Mouse (Mus musculus) limb, embryonic 12.5 days (tissue): ENCODE measurements around the gene Frs3. TPM values are rescaled to one million over a fixed set of nuclear protein-coding genes. Genes with fewer than 3 reads are reported as not detected.

Experiments used
- ATAC-seq: fragments of 200-750 bp; cut with Nextera tagmentation; 2 replicates; pipeline ENCODE4 v1.8.0; 2017; ENCODE audit warnings: low read depth, moderate TSS enrichment; ENCODE audit not compliant: insufficient number of reproducible peaks, insufficient read depth, low FRiP score, low TSS enrichment
- H3K27ac ChIP-seq: fragments of 300-500 bp; sonication (generic); 2 replicates; pipeline ENCODE4 v1.5.1; 2016; ENCODE audit warnings: mild to moderate bottlenecking, moderate library complexity
- H3K27me3 ChIP-seq: fragments of 300-500 bp; sonication (generic); 2 replicates; pipeline ENCODE4 v1.6.1; 2016; ENCODE audit warnings: mild to moderate bottlenecking, moderate library complexity
- H3K36me3 ChIP-seq: fragments of 300-500 bp; sonication (generic); 2 replicates; pipeline ENCODE4 v1.6.1; 2016; ENCODE audit warnings: mild to moderate bottlenecking, moderate library complexity
- H3K4me1 ChIP-seq: fragments of 300-500 bp; sonication (generic); replicated peaks from 2 replicates; pipeline ENCODE4 v1.6.1; 2016
- H3K4me2 ChIP-seq: fragments of 300-500 bp; sonication (generic); 2 replicates; pipeline ENCODE4 v1.6.1; 2016; ENCODE audit warnings: mild to moderate bottlenecking, moderate library complexity
- H3K4me3 ChIP-seq: fragments of 300-500 bp; sonication (generic); replicated peaks from 2 replicates; pipeline ENCODE4 v1.5.1; 2016; ENCODE audit warnings: mild to moderate bottlenecking
- H3K9ac ChIP-seq: fragments of 300-500 bp; sonication (generic); replicated peaks from 2 replicates; pipeline ENCODE4 v1.6.1; 2016; ENCODE audit warnings: mild to moderate bottlenecking, moderate library complexity
- H3K9me3 ChIP-seq: fragments of 300-500 bp; sonication (generic); 2 replicates; pipeline ENCODE4 v1.6.1; 2016; ENCODE audit warnings: mild to moderate bottlenecking, moderate library complexity
- WGBS: fragments of 180-500 bp; shearing (Covaris S2); methylation state at CpG from one replicate; pipeline ENCODE4 v1.1.7; 2016; 5-methylcytosine and 5-hydroxymethylcytosine counted together
- polyA plus RNA-seq: library from polyadenylated mRNA; unstranded; fragments of >200 nt; fragmentation: Nextera tagmentation; extraction: Ambion mirVana; gene quantifications from 2 replicates; pipeline ENCODE4 v1.2.1, GENCODE M21; 2016

The Frs3 gene
- polyA plus RNA-seq, 1 experiment from 2014 or later, result 8.9 TPM

DNA sequence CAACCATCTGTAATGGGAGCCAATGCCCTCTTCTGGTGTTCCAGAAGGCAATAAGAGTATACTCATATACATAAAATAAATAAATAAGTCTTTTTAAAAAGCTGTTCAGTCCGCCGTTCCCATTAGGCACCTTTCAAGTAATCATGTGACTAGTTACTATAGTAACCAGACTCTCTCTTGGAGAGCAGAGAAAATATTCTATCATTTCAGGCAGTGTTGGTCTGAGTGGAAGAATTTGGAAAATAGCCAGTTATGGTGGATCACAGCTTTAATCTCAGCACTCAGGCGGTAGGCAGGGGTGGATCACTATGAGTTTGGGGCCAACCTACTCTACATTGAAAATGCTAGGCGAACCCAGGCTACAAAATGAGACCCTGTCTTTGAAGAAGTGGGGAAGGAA is 19.7 kb upstream of the Frs3 start:
- H3K27me3 ChIP-seq, result peaks cover 30% of the 10 kb centered on the region
- no peak overlapping the region for H3K9ac ChIP-seq
- no peak overlapping the region for H3K4me3 ChIP-seq
- H3K27ac ChIP-seq, result no peak overlapping the region
- H3K36me3 ChIP-seq, result peaks cover 10% of the 10 kb centered on the region; the same call in 1 of the 2 replicates
- no peak overlapping the region for H3K4me2 ChIP-seq
- WGBS, result 83% methylated on average over 4 of the region's 4 CpGs
- peaks cover 19% of the 10 kb centered on the region for H3K4me1 ChIP-seq
- H3K9me3 ChIP-seq, result no peaks in the 10 kb centered on the region
- no peak for ATAC-seq

- H3K4me3 ChIP-seq, result peak overlapping the region; percentile 44
- no peak overlapping the region for H3K27ac ChIP-seq
- peak overlapping the region; percentile 89 for H3K4me2 ChIP-seq
- H3K9ac ChIP-seq, result peak overlapping the region; percentile 59
- H3K9me3 ChIP-seq, result no peaks in the 10 kb centered on the region
- peaks cover 19% of the 10 kb centered on the region for H3K4me1 ChIP-seq
- peaks cover 30% of the 10 kb centered on the region for H3K27me3 ChIP-seq
- ATAC-seq, result 0 out of 2 replicates have a peak, but pooled peaks have one; percentile 19
- WGBS, result 9% methylated on average over 14 of the region's 14 CpGs
- peaks cover 18% of the 10 kb centered on the region for H3K36me3 ChIP-seq
These were observed 16.9 kb upstream of the Frs3 start for GRCm38 (mm10) chr17:47671988-47672310.

- Histone ChIP-seq H3K9me3 (no peaks in the 10 kb centered on the region), H3K27me3 (peaks cover 30% of the 10 kb centered on the region), H3K9ac (peak overlapping the region; percentile 59), H3K27ac (no peak overlapping the region), H3K4me3 (peak overlapping the region; percentile 44), H3K4me1 (peaks cover 19% of the 10 kb centered on the region), H3K36me3 (peaks cover 18% of the 10 kb centered on the region), H3K4me2 (peak overlapping the region; percentile 89)
- peak; percentile 63; the same call in 1 of the 2 replicates for ATAC-seq
- 3% methylated on average over 68 of the region's 68 CpGs for WGBS
These were observed 16.3 kb upstream of the Frs3 start for GRCm38 (mm10) chr17:47672311-47673111.

- Histone ChIP-seq H3K4me1 (peaks cover 19% of the 10 kb centered on the region), H3K27ac (no peak overlapping the region), H3K4me3 (no peak overlapping the region), H3K36me3 (peaks cover 48% of the 10 kb centered on the region), H3K27me3 (peaks cover 17% of the 10 kb centered on the region), H3K9me3 (no peaks in the 10 kb centered on the region), H3K4me2 (no peak overlapping the region), H3K9ac (no peak overlapping the region)
- 21% methylated on average over 9 of the region's 9 CpGs for WGBS
- ATAC-seq, result no peak
These were observed 12.2 kb upstream of the Frs3 start for GRCm38 (mm10) chr17:47676581-47676980.

DNA sequence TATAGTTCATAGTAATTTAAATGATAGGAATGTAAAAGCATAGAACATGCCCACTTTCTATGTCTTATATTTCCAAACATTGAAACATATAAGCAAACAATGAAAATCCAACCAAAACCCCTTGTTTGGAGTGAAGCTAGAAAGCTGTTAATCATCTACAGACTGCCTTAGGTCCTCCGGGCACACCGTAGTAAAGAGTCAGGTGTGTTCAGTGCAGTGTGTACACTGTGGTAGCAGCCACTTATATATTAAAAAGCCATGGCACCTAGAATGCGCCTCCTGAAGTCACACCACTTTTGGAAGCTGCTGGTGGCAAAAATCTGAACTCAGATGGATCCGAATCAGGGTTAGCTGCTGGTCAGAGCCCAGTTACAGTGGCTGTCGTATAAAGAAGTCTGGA is 10.6 kb upstream of the Frs3 start:
- Histone ChIP-seq H3K36me3 (peaks cover 59% of the 10 kb centered on the region), H3K9me3 (no peaks in the 10 kb centered on the region), H3K9ac (no peak overlapping the region), H3K27me3 (peaks cover 4% of the 10 kb centered on the region), H3K4me2 (no peak overlapping the region), H3K4me1 (peaks cover 6% of the 10 kb centered on the region), H3K27ac (no peak overlapping the region), H3K4me3 (no peak overlapping the region)
- no peak for ATAC-seq
- WGBS, result 90% methylated on average over 5 of the region's 5 CpGs

DNA sequence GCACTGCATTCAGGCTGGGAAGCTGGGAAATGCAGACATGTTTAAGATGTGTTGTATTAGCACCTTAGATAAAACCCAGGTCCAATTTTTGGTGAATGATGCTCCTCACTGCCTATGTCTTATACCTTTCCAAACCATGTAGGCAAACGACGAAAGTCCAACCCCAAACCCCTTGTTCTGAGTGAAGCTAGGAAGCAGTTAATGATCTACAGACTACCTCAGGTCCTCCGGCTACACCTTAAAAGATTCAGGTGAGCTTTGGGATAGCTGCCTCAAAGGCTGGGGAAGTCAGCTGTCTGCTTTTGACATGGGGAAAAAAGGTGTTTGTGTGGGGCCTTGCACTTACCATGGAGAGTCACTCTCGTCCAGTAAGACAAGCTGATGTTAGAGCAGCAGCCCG is 10.1 kb upstream of the Frs3 start:
- 79% methylated on average over 5 of the region's 5 CpGs for WGBS
- no peaks in the 10 kb centered on the region for H3K27me3 ChIP-seq
- H3K4me1 ChIP-seq, result peaks cover 3% of the 10 kb centered on the region; the same call in 1 of the 2 replicates
- no peak overlapping the region for H3K4me3 ChIP-seq
- H3K9ac ChIP-seq, result no peak overlapping the region
- no peak overlapping the region for H3K4me2 ChIP-seq
- H3K27ac ChIP-seq, result no peak overlapping the region
- ATAC-seq, result no peak
- H3K9me3 ChIP-seq, result no peaks in the 10 kb centered on the region
- H3K36me3 ChIP-seq, result peaks cover 60% of the 10 kb centered on the region

DNA sequence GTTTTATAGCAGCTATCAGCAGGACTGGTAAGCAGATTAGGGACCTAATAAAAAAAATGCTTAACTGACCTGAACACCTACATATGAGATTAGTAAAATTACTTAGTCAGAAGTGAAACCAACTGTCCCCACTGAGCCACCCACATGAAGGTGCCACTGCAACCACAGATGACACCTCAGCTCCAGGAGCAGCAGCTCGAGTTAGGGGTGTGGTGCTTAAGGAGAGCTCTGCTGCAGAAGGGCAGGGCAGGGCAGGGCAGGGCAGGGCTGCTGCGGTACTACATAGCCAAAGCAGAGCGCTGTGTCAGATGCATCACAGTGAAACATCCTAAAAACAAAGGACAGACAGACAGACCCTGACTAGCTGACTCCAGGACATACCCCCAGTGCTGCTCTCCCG is 6.0 kb upstream of the Frs3 start:
- WGBS, result 69% methylated on average over 4 of the region's 4 CpGs

DNA sequence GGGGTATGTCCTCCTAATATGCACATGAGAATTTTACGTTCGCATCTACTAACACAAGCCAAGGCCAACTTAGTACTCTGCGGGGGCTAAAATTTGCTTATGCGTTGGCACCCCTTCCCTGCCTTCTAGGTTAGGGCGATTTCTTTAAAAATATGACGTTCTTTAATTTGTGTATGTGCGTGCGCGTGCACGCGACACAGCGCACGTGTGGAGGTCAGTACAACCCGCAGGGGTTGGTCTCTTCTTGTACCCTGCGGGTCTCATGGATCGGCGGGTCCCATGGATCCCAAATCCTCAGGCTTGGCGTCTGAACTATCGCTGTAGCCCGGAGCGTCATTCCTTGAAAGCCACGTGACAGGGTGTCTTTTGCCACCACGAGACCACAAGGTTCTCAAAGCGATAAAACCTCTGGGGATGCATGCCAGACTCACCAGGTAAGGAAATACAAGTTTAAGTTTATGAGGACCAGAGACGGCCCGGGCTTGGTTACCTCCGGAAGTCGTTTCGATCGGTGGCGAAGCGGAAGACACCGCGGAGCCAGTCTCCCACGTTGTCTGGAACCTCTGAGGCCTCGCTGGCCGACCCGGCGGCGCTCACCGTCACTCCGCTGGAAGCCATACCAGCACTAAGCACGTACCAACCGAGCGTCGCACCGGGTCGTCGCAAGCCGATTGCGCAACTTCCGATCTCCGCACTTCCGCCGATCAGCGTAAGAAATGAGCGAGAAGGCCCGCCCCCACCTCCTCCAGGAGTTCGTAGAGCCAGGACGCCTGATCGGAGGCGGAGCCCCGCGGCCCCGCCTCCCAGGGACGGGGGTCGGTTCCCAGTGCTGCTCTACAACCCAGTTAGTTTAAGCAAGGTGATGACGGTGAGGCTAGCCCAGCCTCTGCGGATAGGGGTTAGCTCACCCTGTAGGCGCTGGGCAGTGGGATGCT is 1.2 kb upstream of the Frs3 start:
- Histone ChIP-seq H3K4me3 (peak overlapping the region; percentile 87), H3K4me2 (peak overlapping the region; percentile 95), H3K36me3 (peaks cover 37% of the 10 kb centered on the region), H3K9me3 (no peaks in the 10 kb centered on the region), H3K27ac (peak overlapping the region; percentile 77), H3K27me3 (peaks cover 15% of the 10 kb centered on the region; the same call in 1 of the 2 replicates), H3K4me1 (peaks cover 20% of the 10 kb centered on the region), H3K9ac (peak overlapping the region; percentile 80)
- ATAC-seq, result peak; percentile 76
- WGBS, result under 1% methylated on average over 70 of the region's 70 CpGs

More for the DNA sequence above, 6.0 kb upstream of the Frs3 start:
- Histone ChIP-seq H3K9me3 (no peaks in the 10 kb centered on the region), H3K4me3 (no peak overlapping the region), H3K4me2 (no peak overlapping the region), H3K27me3 (no peaks in the 10 kb centered on the region), H3K9ac (no peak overlapping the region), H3K27ac (no peak overlapping the region), H3K36me3 (peaks cover 78% of the 10 kb centered on the region), H3K4me1 (peaks cover 8% of the 10 kb centered on the region)
- no peak for ATAC-seq

DNA sequence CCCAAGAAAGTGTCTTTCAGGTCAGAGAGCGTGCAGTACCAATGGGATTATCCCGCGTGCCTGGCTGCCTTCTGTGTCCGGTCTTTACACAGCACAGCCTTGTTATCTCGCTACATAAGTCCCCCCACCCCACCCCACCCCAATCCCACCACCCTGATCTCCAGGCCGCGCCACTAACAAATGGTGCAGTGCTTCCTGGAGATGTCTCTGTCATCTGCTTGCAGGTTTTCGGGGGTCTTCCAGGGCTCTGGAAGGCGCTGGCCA is 554 bp upstream of the Frs3 start, which contains the start of gene Tomm6:
Gene Tomm6 (minus strand): TSS at position 43 of the 264 bp plus-strand sequence.
- H3K9me3 ChIP-seq, result no peaks in the 10 kb centered on the region
- peaks cover 19% of the 10 kb centered on the region; the same call in 1 of the 2 replicates for H3K27me3 ChIP-seq
- ATAC-seq, result no peak; the same call in 1 of the 2 replicates
- peaks cover 31% of the 10 kb centered on the region for H3K36me3 ChIP-seq
- H3K4me3 ChIP-seq, result peak within 1 kb of the TSS; percentile 87
- peak within 1 kb of the TSS; percentile 95 for H3K4me2 ChIP-seq
- WGBS, result under 1% methylated on average over 9 of the region's 9 CpGs
- H3K27ac ChIP-seq, result peak within 1 kb of the TSS; percentile 77
- peak within 1 kb of the TSS; percentile 80 for H3K9ac ChIP-seq
- H3K4me1 ChIP-seq, result peaks cover 20% of the 10 kb centered on the region

GRCm38 (mm10) chr17:47689894-47690293 is 1.1 kb downstream of the Frs3 start:
- WGBS, result 78% methylated on average over 8 of the region's 8 CpGs
- no peak overlapping the region for H3K27ac ChIP-seq
- H3K27me3 ChIP-seq, result peaks cover 23% of the 10 kb centered on the region; the same call in 1 of the 2 replicates
- H3K9me3 ChIP-seq, result no peaks in the 10 kb centered on the region
- peaks cover 28% of the 10 kb centered on the region for H3K4me1 ChIP-seq
- H3K36me3 ChIP-seq, result peaks cover 16% of the 10 kb centered on the region
- no peak overlapping the region for H3K9ac ChIP-seq
- peak overlapping the region; percentile 95 for H3K4me2 ChIP-seq
- peak overlapping the region; percentile 87; the same call in 1 of the 2 replicates for H3K4me3 ChIP-seq
- no peak for ATAC-seq

DNA sequence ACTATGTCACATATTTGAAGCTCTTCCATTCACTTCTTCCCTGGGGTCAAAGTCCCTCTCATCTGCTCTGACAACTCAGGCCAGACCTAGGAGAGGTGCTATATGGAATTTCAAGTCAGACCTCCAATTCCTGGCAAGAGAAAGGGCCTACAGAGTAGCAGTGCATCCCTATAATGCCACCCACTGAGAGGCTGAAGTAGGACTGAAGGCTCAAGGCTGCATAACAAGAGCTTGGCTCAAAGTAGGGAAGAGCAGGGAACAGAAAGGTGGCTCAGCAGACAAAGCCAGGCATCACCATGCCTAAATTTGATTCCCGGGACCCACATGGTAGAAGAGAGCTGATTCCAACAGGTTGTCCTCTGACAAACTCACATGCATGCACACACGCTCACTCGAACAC is 2.8 kb downstream of the Frs3 start:
- no peak overlapping the region for H3K4me2 ChIP-seq
- no peaks in the 10 kb centered on the region for H3K9me3 ChIP-seq
- H3K4me3 ChIP-seq, result no peak overlapping the region
- 85% methylated on average over 3 of the region's 3 CpGs for WGBS
- no peak for ATAC-seq
- no peak overlapping the region for H3K27ac ChIP-seq
- no peaks in the 10 kb centered on the region for H3K36me3 ChIP-seq
- no peak overlapping the region for H3K9ac ChIP-seq
- peaks cover 23% of the 10 kb centered on the region; the same call in 1 of the 2 replicates for H3K27me3 ChIP-seq
- H3K4me1 ChIP-seq, result peaks cover 33% of the 10 kb centered on the region
